Mouse (Mus musculus) MEL (cell line): ENCODE data around the gene Msi2. TPM values are rescaled to one million over a fixed set of nuclear protein-coding genes. Genes with fewer than 3 reads are reported as not detected.

ENCODE experiments used
- DNase-seq: peaks from one replicate; pipeline ENCODE4 v3.0.0; 2011; ENCODE audit warnings: low read depth, low spot score
- H3K27ac ChIP-seq: 2 replicates; pipeline ENCODE4 v1.5.1; 2012; ENCODE audit warnings: low read depth, mild to moderate bottlenecking, control low read depth, low read length, moderate library complexity; ENCODE audit not compliant: control insufficient read depth
- H3K27me3 ChIP-seq, 2 experiments: fragments of 150-350 bp in 1 of 2; sonication (generic) in 1 of 2; 2 replicates each; pipeline ENCODE4 v1.6.1; 2012; ENCODE audit warnings: low read length in 2 of 2, mild to moderate bottlenecking in 2 of 2, improper control_type of control experiment in 1 of 2, moderate library complexity in 1 of 2; ENCODE audit not compliant: insufficient read depth in 2 of 2, control insufficient read depth in 1 of 2
- H3K36me3 ChIP-seq, 2 experiments: 2 replicates each; pipeline ENCODE4 v1.6.1; 2012 to 2014; ENCODE audit warnings: low read length in 2 of 2, improper control_type of control experiment in 1 of 2, inconsistent platforms in 1 of 2, mild to moderate bottlenecking in 1 of 2; ENCODE audit not compliant: insufficient read depth in 2 of 2, control insufficient read depth in 1 of 2
- H3K4me1 ChIP-seq, 2 experiments: fragments of 150-350 bp in 1 of 2; sonication (generic) in 1 of 2; 2 replicates each; pipeline ENCODE4 v1.6.1; 2012; ENCODE audit warnings: low read length in 2 of 2, improper control_type of control experiment in 1 of 2, mild to moderate bottlenecking in 1 of 2; ENCODE audit not compliant: insufficient read depth in 2 of 2, control insufficient read depth in 1 of 2
- H3K4me3 ChIP-seq, 2 experiments: fragments of 150-350 bp in 1 of 2; sonication (generic) in 1 of 2; 2 replicates each; pipeline ENCODE4 v1.5.1; 2012; ENCODE audit warnings: low read depth in 2 of 2, low read length in 2 of 2, mild to moderate bottlenecking in 2 of 2, moderate library complexity in 2 of 2, control low read depth in 1 of 2, improper control_type of control experiment in 1 of 2; ENCODE audit not compliant: control insufficient read depth in 1 of 2, insufficient read depth in 1 of 2
- H3K79me2 ChIP-seq: 2 replicates; pipeline ENCODE4 v1.6.1; 2012; ENCODE audit warnings: mild to moderate bottlenecking, low read length, moderate library complexity; ENCODE audit not compliant: control insufficient read depth, poor library complexity, insufficient read depth
- H3K9ac ChIP-seq: 2 replicates; pipeline ENCODE4 v1.6.1; 2012; ENCODE audit warnings: low read depth, mild to moderate bottlenecking, control low read depth, low read length, moderate library complexity; ENCODE audit not compliant: control insufficient read depth, poor library complexity, severe bottlenecking
- H3K9me3 ChIP-seq: fragments of 150-350 bp; sonication (generic); replicated peaks from 2 replicates; pipeline ENCODE4 v1.6.1; 2012; ENCODE audit warnings: mild to moderate bottlenecking, low read length, improper control_type of control experiment, moderate library complexity; ENCODE audit not compliant: insufficient read depth
- BHLHE40 ChIP-seq: IDR thresholded peaks from 2 replicates; pipeline ENCODE4 v1.6.1; 2012; ENCODE audit warnings: low read depth, mild to moderate bottlenecking, inconsistent platforms, low read length, improper control_type of control experiment, borderline replicate concordance
- CHD1 ChIP-seq: IDR thresholded peaks from 2 replicates; pipeline ENCODE4 v1.6.1; 2012; ENCODE audit warnings: low read depth, mild to moderate bottlenecking, inconsistent platforms, low read length, improper control_type of control experiment
- CTCF ChIP-seq, 3 experiments: IDR thresholded peaks in 2 of 3; conservative IDR thresholded peaks in 1 of 3; 2 replicates each; pipeline ENCODE4 v1.5.1; 2011 to 2012; ENCODE audit warnings: low read length in 3 of 3, low read depth in 2 of 3, mild to moderate bottlenecking in 2 of 3, improper control_type of control experiment in 1 of 3, inconsistent platforms in 1 of 3, mixed read lengths in 1 of 3, moderate library complexity in 1 of 3; ENCODE audit not compliant: control insufficient read depth in 1 of 3, insufficient read depth in 1 of 3, poor library complexity in 1 of 3, severe bottlenecking in 1 of 3
- E2F4 ChIP-seq: IDR thresholded peaks from 2 replicates; pipeline ENCODE4 v1.6.1; 2011; ENCODE audit warnings: low read depth, low read length, improper control_type of control experiment, borderline replicate concordance
- EP300 ChIP-seq, 2 experiments: IDR thresholded peaks; 2 replicates each; pipeline ENCODE4 v1.6.1; 2011; ENCODE audit warnings: improper control_type of control experiment in 2 of 2, low read length in 2 of 2, low read depth in 1 of 2, mild to moderate bottlenecking in 1 of 2
- ETS1 ChIP-seq: IDR thresholded peaks from 2 replicates; pipeline ENCODE4 v1.6.1; 2012; ENCODE audit warnings: low read depth, mild to moderate bottlenecking, inconsistent platforms, low read length, improper control_type of control experiment, moderate library complexity
- HCFC1 ChIP-seq: IDR thresholded peaks from 2 replicates; pipeline ENCODE4 v1.6.1; 2012; ENCODE audit warnings: low read depth, mild to moderate bottlenecking, inconsistent platforms, low read length, improper control_type of control experiment, moderate library complexity
- MEF2A ChIP-seq: IDR thresholded peaks from 2 replicates; pipeline ENCODE4 v1.6.1; 2014; ENCODE audit warnings: low read depth, mild to moderate bottlenecking, inconsistent platforms, low read length, improper control_type of control experiment; ENCODE audit not compliant: poor library complexity, insufficient replicate concordance, severe bottlenecking; ENCODE audit errors: extremely low read depth
- MXI1 ChIP-seq: IDR thresholded peaks from 2 replicates; pipeline ENCODE4 v1.6.1; 2011; ENCODE audit warnings: mild to moderate bottlenecking, low read depth, low read length, improper control_type of control experiment
- NELFE ChIP-seq: IDR thresholded peaks from 2 replicates; pipeline ENCODE4 v1.6.1; 2011; ENCODE audit warnings: low read depth, low read length, improper control_type of control experiment
- POLR2AphosphoS5 ChIP-seq: IDR thresholded peaks from 2 replicates; pipeline ENCODE4 v1.6.1; 2012; ENCODE audit warnings: low read depth, borderline replicate concordance, mild to moderate bottlenecking, inconsistent platforms, low read length, moderate library complexity, mixed read lengths
- SIN3A ChIP-seq: IDR thresholded peaks from 2 replicates; pipeline ENCODE4 v1.6.1; 2012; ENCODE audit warnings: low read length, improper control_type of control experiment, inconsistent platforms
- SMC3 ChIP-seq: IDR thresholded peaks from 2 replicates; pipeline ENCODE4 v1.6.1; 2011; ENCODE audit warnings: low read depth, low read length, improper control_type of control experiment
- TCF12 ChIP-seq: IDR thresholded peaks from 2 replicates; pipeline ENCODE4 v1.6.1; 2014; ENCODE audit warnings: low read depth, mild to moderate bottlenecking, inconsistent platforms, low read length, improper control_type of control experiment, moderate library complexity
- USF2 ChIP-seq, 2 experiments: IDR thresholded peaks; 2 replicates each; pipeline ENCODE4 v1.6.1; 2011 to 2012; ENCODE audit warnings: improper control_type of control experiment in 2 of 2, low read length in 2 of 2, borderline replicate concordance in 1 of 2, inconsistent platforms in 1 of 2, low read depth in 1 of 2, mild to moderate bottlenecking in 1 of 2; ENCODE audit not compliant: insufficient read depth in 1 of 2
- ZC3H11A ChIP-seq: IDR thresholded peaks from 2 replicates; pipeline ENCODE4 v1.6.1; 2012; ENCODE audit warnings: low read depth, mild to moderate bottlenecking, inconsistent platforms, low read length, improper control_type of control experiment
- ZMIZ1 ChIP-seq: IDR thresholded peaks from 2 replicates; pipeline ENCODE4 v1.6.1; 2012; ENCODE audit warnings: low read depth, mild to moderate bottlenecking, inconsistent platforms, low read length, improper control_type of control experiment, moderate library complexity
- ZNF384 ChIP-seq: IDR thresholded peaks from 2 replicates; pipeline ENCODE4 v1.6.1; 2012; ENCODE audit warnings: low read depth, mild to moderate bottlenecking, inconsistent platforms, low read length, improper control_type of control experiment
- polyA plus RNA-seq, 2 experiments: library from polyadenylated mRNA; stranded (reverse) in 1 of 2; unstranded in 1 of 2; fragments of >175 nt in 1 of 2; fragments of >200 nt in 1 of 2; gene quantifications; 2 replicates each; pipeline versions ENCODE4 v1.2.1 to v1.2.4; 2012; ENCODE audit warnings: low replicate concordance in 2 of 2, low read depth in 1 of 2; ENCODE audit not compliant: insufficient read length in 2 of 2, insufficient read depth in 1 of 2, missing spikeins in 1 of 2
- total RNA-seq: library from RNA; depleted of rRNA; stranded (reverse); fragments of 300-350 nt; gene quantifications from 2 replicates; pipeline ENCODE4 v1.2.3, GENCODE M21; 2012

Msi2 gene
- total and polyA plus RNA-seq, 3 experiments: 16.2 to 29.7 TPM; not detected in 1

DNA sequence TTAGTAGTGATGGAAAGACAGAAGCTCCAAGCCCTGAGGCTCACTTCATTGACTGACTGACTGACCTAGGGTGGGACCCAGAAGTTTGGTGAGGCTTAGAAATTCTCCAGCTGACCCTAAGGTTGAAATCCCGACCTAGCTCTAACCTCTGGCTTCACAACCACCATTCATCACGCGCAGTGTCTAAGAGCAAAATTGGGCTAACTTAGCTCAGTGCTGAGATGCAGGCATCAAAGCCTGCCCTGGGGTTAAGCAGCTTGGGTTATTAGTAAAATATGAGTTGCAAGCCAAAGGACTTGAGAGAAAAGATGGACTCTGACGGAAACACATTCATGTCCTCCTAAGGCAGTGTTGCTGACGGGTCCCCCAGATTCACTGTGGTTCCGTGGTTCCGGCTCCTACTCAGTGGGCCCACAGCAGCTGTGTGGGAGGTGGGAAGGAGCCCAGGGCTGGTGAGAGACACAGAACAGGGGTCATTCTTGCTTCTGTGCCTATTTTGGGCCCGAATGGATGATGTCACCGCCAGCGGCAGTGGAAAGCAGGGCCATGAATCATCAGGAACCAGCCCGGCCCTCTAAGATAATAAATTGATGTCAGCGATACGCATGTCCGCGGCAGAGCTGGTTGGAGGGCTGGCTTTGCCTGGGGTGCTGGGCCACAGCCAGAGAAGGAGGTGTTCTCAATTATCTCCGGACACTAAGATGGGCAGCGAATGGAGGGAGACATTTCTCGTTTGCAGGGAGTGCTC lies 250.6 kb downstream of the Msi2 start:
- Histone ChIP-seq H3K36me3 (peaks cover 0 to 1% of the 10 kb centered on the region in 2 experiments; a peak in 2 of 4 replicates), H3K9me3 (no peaks in the 10 kb centered on the region), H3K27me3 (no peaks in the 10 kb centered on the region), H3K9ac (no peak overlapping the region), H3K79me2 (no peaks in the 10 kb centered on the region), H3K27ac (no peak overlapping the region), H3K4me3 (no peak overlapping the region), H3K4me1 (no peaks in the 10 kb centered on the region)
- DNase-seq: peak; percentile 16
- no peak for TF ChIP-seq CHD1
- TF ChIP-seq TCF12: no peak
- no peak for TF ChIP-seq ZMIZ1
- no peak for TF ChIP-seq BHLHE40
- no peak for TF ChIP-seq CTCF (IDR thresholded peaks at IDR 0.05 in 2 of 3, conservative IDR thresholded peaks at IDR 0.05 in 1 of 3; ENCODE audit: control insufficient read depth in 1 of 3, insufficient read depth in 1 of 3, low read depth in 2 of 3, low read length in 3 of 3, poor library complexity in 1 of 3, severe bottlenecking in 1 of 3)
- no peak for TF ChIP-seq SIN3A
- TF ChIP-seq ETS1: no peak
- TF ChIP-seq HCFC1: no peak
- TF ChIP-seq MEF2A: no peak
- no peak for TF ChIP-seq SMC3
- no peak for TF ChIP-seq ZC3H11A
- TF ChIP-seq EP300 (IDR thresholded peaks at IDR 0.05; ENCODE audit: low read depth in 1 of 2, low read length in 2 of 2): no peak
- TF ChIP-seq POLR2AphosphoS5: no peak

DNA sequence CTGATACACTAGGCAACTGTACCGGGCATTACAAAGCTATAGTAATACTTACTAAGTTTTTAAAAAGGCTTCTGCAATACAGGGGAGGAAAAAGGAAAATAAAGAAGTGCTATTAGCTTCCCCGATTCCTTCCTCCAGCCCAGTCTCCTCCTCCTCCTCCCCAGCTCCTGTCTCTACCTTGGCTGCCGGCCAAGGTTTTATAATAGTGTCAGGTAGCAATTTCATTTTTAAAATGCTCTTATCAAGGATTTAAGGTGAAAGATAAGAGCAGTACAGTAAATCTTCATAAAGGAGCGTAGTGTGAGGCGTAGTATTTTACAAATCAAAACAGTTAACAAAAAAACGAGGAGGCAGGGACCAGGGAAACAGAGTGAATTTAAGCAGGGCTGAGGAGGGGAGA lies 254.4 kb downstream of the Msi2 start:
- DNase-seq: no peak
- H3K9me3 ChIP-seq: no peaks in the 10 kb centered on the region
- no peak overlapping the region for H3K4me3 ChIP-seq
- H3K36me3 ChIP-seq: peaks cover 0 to 1% of the 10 kb centered on the region in 2 experiments; a peak in 2 of 4 replicates
- no peak overlapping the region for H3K27ac ChIP-seq
- no peaks in the 10 kb centered on the region for H3K27me3 ChIP-seq
- TF ChIP-seq ZNF384: no peak
- TF ChIP-seq TCF12: no peak
- no peak for TF ChIP-seq NELFE
- no peak for TF ChIP-seq E2F4
- no peak for TF ChIP-seq POLR2AphosphoS5
- TF ChIP-seq EP300 (IDR thresholded peaks at IDR 0.05; ENCODE audit: low read depth in 1 of 2, low read length in 2 of 2): no peak
- TF ChIP-seq MXI1: no peak
- no peak for TF ChIP-seq USF2 (IDR thresholded peaks at IDR 0.05; ENCODE audit: borderline replicate concordance in 1 of 2, insufficient read depth in 1 of 2, low read depth in 1 of 2, low read length in 2 of 2)
- TF ChIP-seq ZC3H11A: no peak
- TF ChIP-seq, all 39 proteins: peak for 0
- H3K9ac ChIP-seq: no peak overlapping the region
- no peaks in the 10 kb centered on the region for H3K4me1 ChIP-seq
- H3K79me2 ChIP-seq: no peaks in the 10 kb centered on the region
